Mouse (Mus musculus) mammary gland, adult 2 months (tissue): ENCODE data around the gene Cers3. TPM values are rescaled to one million over a fixed set of nuclear protein-coding genes. Genes with fewer than 3 reads are reported as not detected.

Source experiments
- polyA plus RNA-seq: library from polyadenylated mRNA; depleted of rRNA; stranded (reverse); fragments of >200 nt; gene quantifications from 2 replicates; pipeline ENCODE4 v1.2.3, GENCODE M21; 2012; ENCODE audit warnings: low replicate concordance; rRNA removed

The Cers3 gene
- 0.05 and 0.72 TPM in 2 replicates for polyA plus RNA-seq

DNA sequence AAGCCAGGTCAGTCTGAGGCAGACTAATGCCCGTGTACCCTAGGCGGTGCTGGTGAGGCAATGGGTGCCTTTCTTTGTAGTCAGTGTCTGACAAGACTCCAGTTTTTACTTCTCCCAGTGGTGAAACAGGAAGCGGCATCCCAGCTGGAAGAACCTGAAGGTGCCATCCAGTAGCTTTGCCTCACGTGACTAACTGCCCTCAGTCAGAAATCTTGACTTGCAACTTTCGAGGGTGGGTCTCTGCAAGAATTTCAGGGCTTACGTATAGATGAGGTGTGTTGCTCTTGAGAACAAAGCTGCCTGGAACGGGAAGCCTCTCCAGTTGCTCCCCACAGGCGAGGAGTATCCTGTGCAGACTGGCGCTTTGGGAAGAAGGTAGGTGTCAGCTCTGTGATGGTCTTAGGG lies at the start of gene Cers3:
Gene Cers3, plus strand, starts transcription at position 128 of the 405 bp plus-strand sequence.

DNA sequence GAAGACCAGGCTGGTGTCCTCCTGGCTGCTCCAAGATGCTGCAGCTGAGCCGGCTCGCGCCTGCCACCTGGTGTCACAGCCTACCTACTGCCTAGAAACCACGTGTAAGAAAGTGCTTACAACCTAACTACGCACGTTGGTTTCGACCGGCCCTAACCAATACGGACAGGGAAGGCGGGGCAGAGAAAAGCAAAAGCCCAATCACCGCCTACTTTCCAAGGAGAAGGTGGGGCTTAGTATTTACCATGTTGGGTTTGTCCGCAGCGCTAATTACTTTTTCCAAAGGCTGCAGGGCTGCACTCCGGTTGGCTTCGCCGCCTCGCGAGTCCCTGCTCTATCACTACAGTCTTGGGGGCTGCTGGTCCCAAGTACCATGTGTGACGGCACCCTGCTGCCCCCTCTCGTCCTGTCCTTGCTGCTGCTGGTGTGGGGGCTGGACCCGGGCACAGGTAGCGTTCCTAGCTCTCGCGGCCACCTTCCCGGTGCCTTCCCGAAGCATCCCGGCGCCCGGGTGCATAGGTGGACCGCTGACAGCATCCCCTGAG lies 96.2 kb downstream of the Cers3 start, which contains the start of gene Adamts17:
Gene Adamts17, plus strand, starts transcription at position 273 of the 545 bp plus-strand sequence.

Other genes with a start within 250 kb of the Cers3 start
- gene Asb7, start 53.9 kb upstream of the Cers3 start, polyA plus RNA-seq: 3.5 and 4.7 TPM in 2 replicates
- 4.2 and 8.7 TPM in 2 replicates for gene Lins1, start 53.6 kb upstream of the Cers3 start, polyA plus RNA-seq
- gene Adamts17, start 96.2 kb downstream of the Cers3 start, polyA plus RNA-seq: 1.0 and 2.8 TPM in 2 replicates